Mouse (Mus musculus) hindbrain, embryonic 14.5 days (tissue): ENCODE data around the gene Gla. TPM values are rescaled to one million over a fixed set of nuclear protein-coding genes. Genes with fewer than 3 reads are reported as not detected.

ENCODE experiments used
- ATAC-seq: fragments of 200-750 bp; cut with Nextera tagmentation; 2 replicates; pipeline ENCODE4 v1.8.0; 2017; ENCODE audit warnings: moderate number of reproducible peaks, mild to moderate bottlenecking, moderate TSS enrichment, moderate library complexity; ENCODE audit not compliant: low FRiP score
- DNase-seq: peaks from one replicate; pipeline ENCODE4 v3.0.0-alpha.2; 2015; ENCODE audit warnings: low spot score
- H3K27ac ChIP-seq: fragments of 300-500 bp; sonication (generic); 2 replicates; pipeline ENCODE4 v1.5.1; 2014; ENCODE audit warnings: mild to moderate bottlenecking, moderate library complexity
- H3K27me3 ChIP-seq: fragments of 300-500 bp; sonication (generic); 2 replicates; pipeline ENCODE4 v1.6.1; 2014; ENCODE audit warnings: mild to moderate bottlenecking, low read length, mixed read lengths; ENCODE audit not compliant: control insufficient read depth, insufficient read depth
- H3K36me3 ChIP-seq: fragments of 300-500 bp; sonication (generic); replicated peaks from 2 replicates; pipeline ENCODE4 v1.6.1; 2014; ENCODE audit not compliant: control insufficient read depth, insufficient read depth
- H3K4me1 ChIP-seq: fragments of 300-500 bp; sonication (generic); replicated peaks from 2 replicates; pipeline ENCODE4 v1.6.1; 2014; ENCODE audit warnings: antibody characterized with exemption, low read length, mixed read lengths; ENCODE audit not compliant: control insufficient read depth, insufficient read depth
- H3K4me2 ChIP-seq: fragments of 300-500 bp; sonication (generic); replicated peaks from 2 replicates; pipeline ENCODE4 v1.6.1; 2014; ENCODE audit warnings: mild to moderate bottlenecking, moderate library complexity
- H3K4me3 ChIP-seq: fragments of 300-500 bp; sonication (generic); replicated peaks from 2 replicates; pipeline ENCODE4 v1.5.1; 2014; ENCODE audit warnings: mild to moderate bottlenecking, low read length
- H3K9ac ChIP-seq: fragments of 300-500 bp; sonication (generic); 2 replicates; pipeline ENCODE4 v1.6.1; 2014
- H3K9me3 ChIP-seq: fragments of 300-500 bp; sonication (generic); 2 replicates; pipeline ENCODE4 v1.6.1; 2016; ENCODE audit warnings: low read length; ENCODE audit not compliant: control insufficient read depth
- WGBS: fragments of 180-500 bp; shearing (Covaris S2); extraction: QIAGEN DNeasy Blood & Tissue Kit; methylation state at CpG from one replicate; pipeline ENCODE4 v1.1.7; 2014; 5-methylcytosine and 5-hydroxymethylcytosine counted together
- polyA plus RNA-seq: library from polyadenylated mRNA; unstranded; fragments of >200 nt; fragmentation: Nextera tagmentation; extraction: Ambion mirVana; gene quantifications from 2 replicates; pipeline ENCODE4 v1.2.1, GENCODE M21; 2014

The Gla gene
- polyA plus RNA-seq, 1 experiment from 2014 or later = 2.4 TPM

DNA sequence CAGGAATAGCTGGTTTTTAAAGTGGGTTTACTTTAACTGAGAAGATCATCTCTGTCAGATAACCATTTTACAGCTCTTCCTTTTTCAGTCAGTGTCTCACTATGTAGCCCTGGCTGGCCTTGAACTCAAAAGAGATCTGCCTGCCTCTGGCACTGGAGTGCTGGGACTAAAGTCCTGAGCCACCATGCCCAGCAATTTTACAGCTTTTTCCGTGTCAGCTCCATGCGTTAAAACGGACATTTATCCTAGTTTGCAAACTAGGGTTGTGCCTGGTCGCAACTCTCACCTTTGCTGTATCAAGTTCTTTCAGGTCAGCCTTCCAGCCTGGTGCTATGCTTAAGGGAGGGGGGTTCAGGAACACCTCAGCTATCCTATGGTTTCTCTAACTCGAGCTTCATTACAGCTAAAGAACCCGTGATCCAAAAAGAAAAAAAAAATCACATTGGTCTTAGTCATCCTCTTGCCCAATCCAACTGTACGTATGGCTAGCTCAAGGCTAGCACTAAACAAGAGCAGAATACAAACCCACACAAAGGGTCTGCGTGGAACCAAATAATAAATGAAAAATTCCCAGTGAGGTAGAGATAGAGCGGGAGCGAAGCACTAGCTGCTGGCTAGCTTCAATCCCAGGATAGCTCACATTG lies 881 bp downstream of the Gla start:
- Histone ChIP-seq H3K36me3 (no peaks in the 10 kb centered on the region), H3K9ac (peak overlapping the region; percentile 58), H3K4me2 (peak overlapping the region; percentile 57), H3K27me3 (no peaks in the 10 kb centered on the region), H3K4me3 (peak overlapping the region; percentile 50), H3K9me3 (no peaks in the 10 kb centered on the region), H3K4me1 (peaks cover 13% of the 10 kb centered on the region; the same call in 1 of the 2 replicates), H3K27ac (peak overlapping the region; percentile 51)
- ATAC-seq (0 out of 2 replicates have a peak, but pooled peaks have one; percentile 1), DNase-seq (no peak)
- 26% methylated on average over 10 of the region's 10 CpGs for WGBS

DNA sequence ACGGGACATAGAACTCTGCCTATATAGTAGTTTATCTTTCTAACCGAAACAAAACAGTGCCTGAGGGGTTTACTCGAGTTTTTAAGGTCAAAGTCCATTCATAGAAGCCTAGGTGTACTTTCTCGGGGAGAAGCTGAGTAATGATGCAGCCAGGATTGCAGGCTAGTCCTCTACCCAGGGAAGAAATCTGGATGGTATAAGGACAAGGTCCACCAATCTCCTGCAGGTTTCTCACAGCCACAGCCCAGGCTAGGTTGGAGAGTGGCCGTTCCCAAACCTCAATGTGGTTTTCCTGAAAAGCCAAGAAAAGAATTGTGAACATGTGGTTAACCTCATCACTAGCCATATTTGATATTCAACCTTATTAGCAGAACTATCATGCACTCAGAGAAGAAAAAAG lies 11.1 kb downstream of the Gla start:
- Histone ChIP-seq H3K4me2 (no peak overlapping the region), H3K4me3 (no peak overlapping the region), H3K27me3 (no peaks in the 10 kb centered on the region), H3K4me1 (peaks cover 9% of the 10 kb centered on the region; the same call in 1 of the 2 replicates), H3K36me3 (peaks cover 16% of the 10 kb centered on the region; the same call in 1 of the 2 replicates), H3K9ac (no peak overlapping the region), H3K9me3 (no peaks in the 10 kb centered on the region), H3K27ac (no peak overlapping the region)
- WGBS = 66% methylated on average over 5 of the region's 5 CpGs
- DNase-seq (no peak), ATAC-seq (no peak)

DNA sequence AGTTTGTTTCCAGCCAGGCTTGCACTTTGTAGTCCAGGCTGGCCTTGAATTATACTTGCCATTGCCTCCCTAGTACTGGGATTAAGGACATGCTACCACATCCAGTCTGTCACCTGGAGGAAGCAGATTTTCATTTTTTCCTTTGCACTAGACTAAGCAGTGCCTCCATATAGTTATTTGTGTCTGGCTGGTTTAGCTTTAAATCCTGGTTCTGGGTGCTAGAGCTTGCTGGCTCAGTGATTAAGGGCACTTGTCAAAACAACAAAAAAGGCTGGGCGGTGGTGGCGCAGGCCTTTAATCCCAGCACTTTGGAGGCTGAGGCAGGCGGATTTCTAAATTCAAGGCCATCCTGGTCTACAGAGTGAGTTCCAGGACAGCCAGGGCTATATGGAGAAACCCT lies 11.9 kb downstream of the Gla start:
- no peaks in the 10 kb centered on the region for H3K9me3 ChIP-seq
- H3K36me3 ChIP-seq = peaks cover 16% of the 10 kb centered on the region; the same call in 1 of the 2 replicates
- ATAC-seq (no peak), DNase-seq (no peak)
- no peaks in the 10 kb centered on the region for H3K27me3 ChIP-seq
- no peak overlapping the region for H3K4me2 ChIP-seq
- 84% methylated on average over 3 of the region's 3 CpGs for WGBS
- peaks cover 11% of the 10 kb centered on the region; the same call in 1 of the 2 replicates for H3K4me1 ChIP-seq
- no peak overlapping the region for H3K9ac ChIP-seq
- H3K27ac ChIP-seq = no peak overlapping the region
- H3K4me3 ChIP-seq = no peak overlapping the region

DNA sequence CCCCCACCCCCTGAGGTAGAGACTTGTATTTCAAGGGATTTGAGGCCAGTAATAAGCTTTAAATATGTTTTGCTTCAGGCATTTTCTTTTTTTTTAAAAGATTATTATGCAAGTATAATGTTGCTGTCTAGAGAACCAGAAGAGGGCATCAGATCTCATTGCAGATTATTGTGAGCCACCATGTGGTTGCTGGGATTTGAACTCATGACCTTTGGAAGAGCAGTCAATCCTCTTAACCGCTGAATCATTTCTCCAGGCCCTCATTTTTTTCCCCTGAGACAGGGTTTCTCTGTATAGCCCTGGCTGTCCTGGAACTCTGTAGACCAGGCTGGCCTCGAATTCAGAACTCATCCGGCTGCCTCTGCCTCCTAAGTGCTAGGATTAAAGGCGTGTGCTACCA lies 12.7 kb downstream of the Gla start:
- Histone ChIP-seq H3K4me1 (peaks cover 11% of the 10 kb centered on the region; the same call in 1 of the 2 replicates), H3K9me3 (no peaks in the 10 kb centered on the region), H3K36me3 (peaks cover 16% of the 10 kb centered on the region; the same call in 1 of the 2 replicates), H3K27me3 (0 out of 2 replicates have a peak, but pooled peaks cover 2% of the 10 kb centered on the region), H3K9ac (no peak overlapping the region), H3K4me2 (no peak overlapping the region), H3K4me3 (no peak overlapping the region), H3K27ac (no peak overlapping the region)
- WGBS = 87% methylated on average over 4 of the region's 4 CpGs
- ATAC-seq = no peak
- DNase-seq = no peak

GRCm38 (mm10) chrX:134586447-134586846 lies 14.5 kb downstream of the Gla start:
- H3K4me2 ChIP-seq = peak overlapping the region; percentile 65
- 36% methylated on average over 8 of the region's 8 CpGs for WGBS
- 0 out of 2 replicates have a peak, but pooled peaks cover 2% of the 10 kb centered on the region for H3K27me3 ChIP-seq
- peak overlapping the region; percentile 49 for H3K4me3 ChIP-seq
- ATAC-seq (no peak), DNase-seq (no peak)
- peaks cover 11% of the 10 kb centered on the region; the same call in 1 of the 2 replicates for H3K4me1 ChIP-seq
- no peaks in the 10 kb centered on the region for H3K9me3 ChIP-seq
- no peak overlapping the region for H3K27ac ChIP-seq
- H3K36me3 ChIP-seq = peaks cover 16% of the 10 kb centered on the region; the same call in 1 of the 2 replicates
- peak overlapping the region; percentile 67 for H3K9ac ChIP-seq

DNA sequence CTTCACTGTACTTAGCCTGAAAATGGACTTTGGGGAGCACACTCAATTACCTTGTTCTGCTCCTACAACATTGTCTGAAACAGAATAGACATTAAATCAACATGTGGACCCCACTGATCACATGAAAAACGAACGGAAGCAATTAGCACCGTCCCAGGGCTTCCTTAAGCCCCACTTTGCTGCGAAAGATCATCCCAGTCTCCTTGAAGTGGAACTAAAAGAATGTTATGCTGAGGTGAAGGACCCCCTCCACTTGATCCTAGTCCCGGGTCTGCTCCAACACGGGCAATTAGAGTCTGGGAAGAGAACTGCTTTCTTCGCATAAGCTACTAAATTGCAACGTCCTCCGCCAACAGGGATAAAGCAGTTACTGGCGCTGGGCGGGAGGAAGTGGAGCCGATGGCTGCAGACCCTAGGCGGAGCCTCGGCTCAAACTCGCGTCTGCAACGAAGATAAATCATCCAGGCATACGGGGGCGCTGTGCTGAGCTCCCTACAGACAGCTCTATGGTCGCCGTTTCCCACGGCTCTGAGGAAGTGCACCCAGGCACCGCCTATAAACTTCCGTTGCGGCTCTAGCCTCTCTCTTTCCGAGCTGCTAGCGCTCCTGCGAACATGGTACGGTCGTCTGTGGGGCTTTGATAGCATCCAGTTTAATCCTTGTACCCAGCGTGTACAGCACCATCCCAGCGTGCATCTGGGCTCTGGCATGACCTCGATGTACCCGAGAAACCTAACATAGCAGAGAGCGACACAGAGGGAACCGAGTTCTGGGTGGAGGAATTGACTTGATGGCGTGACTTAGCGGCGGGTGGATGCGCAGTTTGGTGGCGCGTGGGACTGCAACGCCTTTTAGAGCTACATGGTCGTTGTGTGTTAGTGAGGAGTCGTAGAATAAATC lies 15.6 kb downstream of the Gla start, which contains the start of gene Rpl36a:
Gene Rpl36a, plus strand, starts transcription at position 552 of the 900 bp plus-strand sequence.
- Histone ChIP-seq H3K4me1 (peaks cover 11% of the 10 kb centered on the region; the same call in 1 of the 2 replicates), H3K27me3 (0 out of 2 replicates have a peak, but pooled peaks cover 2% of the 10 kb centered on the region), H3K27ac (peak within 1 kb of the TSS; percentile 84), H3K36me3 (peaks cover 16% of the 10 kb centered on the region; the same call in 1 of the 2 replicates), H3K4me3 (peak within 1 kb of the TSS; percentile 49), H3K9me3 (no peaks in the 10 kb centered on the region), H3K4me2 (peak within 1 kb of the TSS; percentile 65), H3K9ac (peak within 1 kb of the TSS; percentile 67)
- WGBS = 22% methylated on average over 45 of the region's 45 CpGs
- peak; percentile 98 for ATAC-seq
- DNase-seq = peak; percentile 87

DNA sequence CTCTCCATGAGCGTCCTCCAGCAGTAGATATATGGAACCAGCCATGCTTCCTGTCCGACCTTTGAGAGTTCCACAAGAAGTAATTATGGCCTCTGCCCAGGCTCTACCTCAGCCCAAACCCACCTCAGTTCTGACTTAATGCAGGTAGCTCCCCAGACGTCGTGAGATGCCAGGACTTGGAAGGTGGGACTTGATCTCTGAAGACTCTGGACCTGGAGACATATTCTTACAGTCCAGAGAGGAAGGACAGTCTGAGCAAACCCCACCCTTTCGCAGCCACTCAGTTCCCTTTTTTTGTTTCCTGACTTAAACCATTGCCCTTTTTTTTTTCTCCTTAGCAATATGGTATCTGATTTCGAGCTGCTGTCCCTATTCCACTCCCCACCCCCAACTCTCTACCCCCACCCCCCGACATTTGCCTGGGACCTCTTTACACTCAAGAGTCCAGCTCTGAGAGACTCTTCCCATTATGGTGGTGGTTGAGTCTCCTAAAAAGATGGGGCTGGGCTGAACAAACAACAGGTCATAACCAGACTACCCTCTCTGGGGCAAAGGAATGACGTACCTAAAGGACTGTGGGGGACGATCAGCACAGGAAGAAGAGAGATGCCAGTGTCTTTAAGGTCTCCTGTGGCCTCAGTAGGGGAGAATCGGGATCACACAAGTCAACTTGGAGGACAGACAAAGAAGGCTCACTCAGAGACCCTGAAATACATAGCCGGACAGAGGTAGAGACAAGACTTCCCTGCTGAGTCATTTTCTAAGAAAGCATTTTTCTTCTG lies 17.8 kb downstream of the Gla start, which contains the start of gene Btk:
Gene Btk, minus strand, starts transcription at position 683 of the 782 bp plus-strand sequence.
- no peak within 1 kb of the TSS for H3K4me3 ChIP-seq
- H3K4me2 ChIP-seq = no peak within 1 kb of the TSS
- peaks cover 11% of the 10 kb centered on the region; the same call in 1 of the 2 replicates for H3K4me1 ChIP-seq
- ATAC-seq (no peak), DNase-seq (no peak)
- H3K9ac ChIP-seq = no peak within 1 kb of the TSS
- peaks cover 7% of the 10 kb centered on the region; the same call in 1 of the 2 replicates for H3K36me3 ChIP-seq
- H3K9me3 ChIP-seq = no peaks in the 10 kb centered on the region
- no peak within 1 kb of the TSS for H3K27ac ChIP-seq
- 87% methylated on average over 11 of the region's 11 CpGs for WGBS
- H3K27me3 ChIP-seq = 0 out of 2 replicates have a peak, but pooled peaks cover 2% of the 10 kb centered on the region

DNA sequence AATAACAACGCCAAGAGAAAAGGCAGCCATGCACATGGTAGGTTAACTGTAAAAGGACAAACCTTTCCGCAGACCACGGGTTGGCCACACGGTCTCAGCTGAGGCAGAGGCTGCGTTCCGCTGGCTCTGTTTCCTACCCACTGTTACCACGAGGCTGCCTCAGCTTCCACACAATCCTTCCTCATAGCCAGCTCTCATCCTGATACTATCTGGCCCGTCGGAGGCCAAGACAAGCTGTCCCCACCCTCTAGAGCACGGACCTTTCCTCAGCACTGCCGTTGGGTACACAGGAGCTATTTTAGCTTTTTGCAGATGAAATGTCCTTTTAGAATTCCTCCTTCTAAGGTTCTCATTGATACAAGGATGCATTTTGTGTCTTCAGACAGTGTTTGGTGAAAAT lies 18.7 kb downstream of the Gla start:
- Histone ChIP-seq H3K27ac (no peak overlapping the region), H3K27me3 (0 out of 2 replicates have a peak, but pooled peaks cover 2% of the 10 kb centered on the region), H3K4me1 (peaks cover 11% of the 10 kb centered on the region; the same call in 1 of the 2 replicates), H3K9ac (no peak overlapping the region), H3K9me3 (no peaks in the 10 kb centered on the region), H3K4me2 (no peak overlapping the region), H3K4me3 (no peak overlapping the region), H3K36me3 (no peaks in the 10 kb centered on the region)
- no peak for DNase-seq
- 78% methylated on average over 11 of the region's 11 CpGs for WGBS
- no peak for ATAC-seq
